Mouse (Mus musculus) megakaryocyte, embryonic 14.5 days (primary cell): ENCODE measurements around the gene Gm11236.

Source experiments
- FLI1 ChIP-seq: IDR thresholded peaks from 2 replicates; pipeline ENCODE4 v1.6.1; 2012; ENCODE audit warnings: low read length, inconsistent platforms, mixed read lengths
- GATA1 ChIP-seq: IDR thresholded peaks from 3 replicates; pipeline ENCODE4 v1.6.1; 2012; ENCODE audit warnings: mixed read lengths, low read length, inconsistent platforms, borderline replicate concordance

- no peak for TF ChIP-seq GATA1
- TF ChIP-seq FLI1: no peak
Observed at GRCm38 (mm10) chr4:73599248-73599647, 38.7 kb upstream of the Gm11236 start.
